Mouse (Mus musculus) stomach, postnatal 0 days (tissue): ENCODE data around the gene Shisa7. TPM values are rescaled to one million over a fixed set of nuclear protein-coding genes. Genes with fewer than 3 reads are reported as not detected.
"Not testable (repeated sequence)": the region's sequence is repeated elsewhere in the genome, so short reads cannot be mapped to it uniquely, and the experiment has no call there.

Source experiments
- ATAC-seq: fragments of 200-750 bp; cut with Nextera tagmentation; 2 replicates; pipeline ENCODE4 v1.8.0; 2017; ENCODE audit not compliant: low FRiP score, low TSS enrichment
- DNase-seq: peaks from one replicate; pipeline ENCODE4 v3.0.0-alpha.2; 2016; ENCODE audit warnings: low spot score
- H3K27ac ChIP-seq: fragments of 300-500 bp; sonication (generic); replicated peaks from 2 replicates; pipeline ENCODE4 v1.5.1; 2014; ENCODE audit warnings: mild to moderate bottlenecking, control low read depth
- H3K27me3 ChIP-seq: fragments of 300-500 bp; sonication (generic); 2 replicates; pipeline ENCODE4 v1.6.1; 2014; ENCODE audit warnings: low read length; ENCODE audit not compliant: control insufficient read depth, insufficient read depth
- H3K36me3 ChIP-seq: fragments of 300-500 bp; sonication (generic); 2 replicates; pipeline ENCODE4 v1.6.1; 2014; ENCODE audit warnings: low read length, mixed read lengths; ENCODE audit not compliant: control insufficient read depth, insufficient read depth
- H3K4me1 ChIP-seq: fragments of 300-500 bp; sonication (generic); replicated peaks from 2 replicates; pipeline ENCODE4 v1.6.1; 2014; ENCODE audit warnings: antibody characterized with exemption; ENCODE audit not compliant: control insufficient read depth, insufficient read depth
- H3K4me2 ChIP-seq: fragments of 300-500 bp; sonication (generic); replicated peaks from 2 replicates; pipeline ENCODE4 v1.6.1; 2014; ENCODE audit warnings: low read depth, mild to moderate bottlenecking, control low read depth, moderate library complexity
- H3K4me3 ChIP-seq: fragments of 300-500 bp; sonication (generic); 2 replicates; pipeline ENCODE4 v1.5.1; 2014; ENCODE audit warnings: low read depth, low read length, control low read depth
- H3K9ac ChIP-seq: fragments of 300-500 bp; sonication (generic); 2 replicates; pipeline ENCODE4 v1.6.1; 2014; ENCODE audit warnings: mild to moderate bottlenecking, low read length, control low read depth, mixed read lengths
- H3K9me3 ChIP-seq: fragments of 300-500 bp; sonication (generic); 2 replicates; pipeline ENCODE4 v1.6.1; 2016; ENCODE audit warnings: low read length; ENCODE audit not compliant: control insufficient read depth
- CTCF ChIP-seq: IDR thresholded peaks from 2 replicates; pipeline ENCODE4 v1.5.1; 2016; ENCODE audit warnings: antibody characterized with exemption, low read depth, mild to moderate bottlenecking, moderate library complexity
- EP300 ChIP-seq: optimal IDR thresholded peaks from 2 replicates; pipeline ENCODE3; 2016; ENCODE audit warnings: antibody characterized with exemption
- WGBS: fragments of 180-500 bp; shearing (Covaris S2); extraction: QIAGEN DNeasy Blood & Tissue Kit; methylation state at CpG from one replicate; pipeline ENCODE4 v1.1.7; 2014; 5-methylcytosine and 5-hydroxymethylcytosine counted together
- polyA plus RNA-seq: library from polyadenylated mRNA; unstranded; fragments of >200 nt; fragmentation: Nextera tagmentation; extraction: Ambion mirVana; gene quantifications from 2 replicates; pipeline ENCODE4 v1.2.1, GENCODE M21; 2015

Shisa7 gene
- polyA plus RNA-seq, 1 experiment from 2014 or later, result 0.15 TPM

DNA sequence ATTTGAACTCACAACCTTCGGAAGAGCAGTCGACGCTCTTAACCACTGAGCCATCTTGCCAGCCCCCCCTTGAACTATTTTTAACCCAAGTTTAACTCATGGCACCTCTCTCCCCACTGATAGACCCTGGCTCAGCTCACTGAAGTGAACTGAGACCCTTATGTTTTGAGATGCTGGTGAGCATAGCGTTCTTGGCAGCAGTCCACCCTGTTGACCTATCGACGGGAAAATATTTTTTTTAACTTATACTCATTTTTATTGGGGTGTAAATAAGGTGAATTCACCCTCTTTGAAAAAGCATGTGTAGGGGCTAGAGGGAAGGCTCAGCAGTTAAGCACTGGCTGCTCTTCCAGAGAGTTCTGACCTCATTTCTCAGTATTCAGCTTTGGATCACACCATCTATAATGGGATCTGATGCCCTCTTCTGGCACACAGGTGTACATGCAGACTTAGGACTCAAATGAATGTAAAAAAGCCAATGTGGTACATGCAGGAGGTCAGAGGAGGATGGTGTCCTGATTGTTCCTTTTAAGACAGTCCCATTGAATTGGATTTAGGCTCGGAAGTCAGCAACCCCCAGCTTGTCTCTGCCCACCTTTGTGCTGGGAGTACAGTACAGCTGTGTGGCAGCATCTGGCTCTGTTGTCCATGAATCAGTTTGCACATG is 48.6 kb downstream of the Shisa7 start:
- 0 out of 2 replicates have a peak, but pooled peaks cover 4% of the 10 kb centered on the region for H3K4me1 ChIP-seq
- no peak for DNase-seq
- 70% methylated on average over 7 of the region's 7 CpGs for WGBS

DNA sequence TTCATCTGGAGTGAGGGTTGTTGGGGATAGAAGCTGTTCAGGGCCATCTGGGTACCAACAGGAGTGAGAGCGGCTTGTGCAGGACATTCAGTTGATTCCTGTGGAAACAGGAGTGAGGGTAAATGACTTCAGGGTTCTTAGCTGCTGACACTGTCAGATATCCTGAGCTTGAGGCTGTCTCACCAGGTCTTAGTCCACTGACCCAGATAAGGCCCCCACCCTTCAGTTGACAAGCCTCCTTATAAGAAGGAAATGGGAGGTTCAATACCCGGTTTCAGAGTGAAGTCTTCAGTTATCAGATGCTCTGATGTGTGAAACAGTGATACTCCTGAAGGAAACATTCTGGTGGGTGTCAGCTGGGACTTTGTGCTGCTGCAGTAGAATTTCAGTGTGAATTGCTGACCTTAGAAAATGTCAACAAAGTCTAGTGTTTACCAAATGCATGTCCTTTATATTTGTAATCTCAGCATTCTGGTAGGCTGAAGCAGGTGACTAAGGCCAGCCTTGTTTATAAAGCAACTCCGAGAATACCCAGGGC is 49.8 kb downstream of the Shisa7 start:
- Histone ChIP-seq H3K27me3 (no peaks in the 10 kb centered on the region), H3K4me2 (no peak overlapping the region), H3K4me1 (0 out of 2 replicates have a peak, but pooled peaks cover 4% of the 10 kb centered on the region), H3K36me3 (peaks cover 11% of the 10 kb centered on the region; the same call in 1 of the 2 replicates), H3K9me3 (no peaks in the 10 kb centered on the region), H3K9ac (no peak overlapping the region), H3K27ac (no peak overlapping the region), H3K4me3 (no peak overlapping the region)
- ATAC-seq (no peak), DNase-seq (no peak)
- TF ChIP-seq EP300 (no peak), CTCF (no peak)
- 57% methylated on average over 3 of the region's 3 CpGs for WGBS

More for the DNA sequence above, 48.6 kb downstream of the Shisa7 start:
- no peak overlapping the region for H3K4me2 ChIP-seq
- H3K36me3 ChIP-seq, result peaks cover 11% of the 10 kb centered on the region; the same call in 1 of the 2 replicates
- no peaks in the 10 kb centered on the region for H3K27me3 ChIP-seq
- no peaks in the 10 kb centered on the region for H3K9me3 ChIP-seq
- TF ChIP-seq EP300, result no peak
- peak; percentile 87 for TF ChIP-seq CTCF
- 0 out of 2 replicates have a peak overlapping the region, but pooled peaks have one; percentile 4 for H3K27ac ChIP-seq
- no peak overlapping the region for H3K4me3 ChIP-seq
- H3K9ac ChIP-seq, result no peak overlapping the region
- no peak for ATAC-seq

- no peaks in the 10 kb centered on the region for H3K27me3 ChIP-seq
- 32% methylated on average over 4 of the region's 4 CpGs for WGBS
Observed at GRCm38 (mm10) chr7:4793674-4794073, 50.8 kb downstream of the Shisa7 start.

GRCm38 (mm10) chr7:4793248-4793647 is 51.2 kb downstream of the Shisa7 start:
- ATAC-seq, result not testable (repeated sequence)
- WGBS, result 1% methylated on average over 31 of the region's 31 CpGs

More at GRCm38 (mm10) chr7:4793674-4794073, 50.8 kb downstream of the Shisa7 start:
- peaks cover 11% of the 10 kb centered on the region; the same call in 1 of the 2 replicates for H3K36me3 ChIP-seq
- peak overlapping the region; percentile 86 for H3K4me3 ChIP-seq
- peak overlapping the region; percentile 97 for H3K9ac ChIP-seq
- H3K27ac ChIP-seq, result peak overlapping the region; percentile 96; the same call in 1 of the 2 replicates
- H3K9me3 ChIP-seq, result no peaks in the 10 kb centered on the region
- no peak for TF ChIP-seq EP300
- no peak for TF ChIP-seq CTCF
- peaks cover 4% of the 10 kb centered on the region; the same call in 1 of the 2 replicates for H3K4me1 ChIP-seq
- DNase-seq, result no peak
- peak overlapping the region; percentile 66 for H3K4me2 ChIP-seq
- ATAC-seq, result no peak

GRCm38 (mm10) chr7:4792278-4793212 is 52.0 kb downstream of the Shisa7 start, which contains the start of gene Rpl28:
Rpl28 (plus strand) TSS chr7:4792874.
- WGBS, result under 1% methylated on average over 52 of the region's 54 CpGs

More at GRCm38 (mm10) chr7:4793248-4793647, 51.2 kb downstream of the Shisa7 start:
- H3K27me3 ChIP-seq, DNase-seq, H3K9me3 ChIP-seq, H3K4me1 ChIP-seq: not testable (repeated sequence)
- H3K4me3 ChIP-seq, result peak overlapping the region; percentile 86
- peak overlapping the region; percentile 96 for H3K27ac ChIP-seq
- peaks cover 11% of the 10 kb centered on the region; the same call in 1 of the 2 replicates for H3K36me3 ChIP-seq
- peak overlapping the region; percentile 66 for H3K4me2 ChIP-seq
- peak overlapping the region; percentile 97 for H3K9ac ChIP-seq

More at GRCm38 (mm10) chr7:4792278-4793212, 52.0 kb downstream of the Shisa7 start, which contains the start of gene Rpl28:
- Histone ChIP-seq H3K4me3 (peak within 1 kb of the TSS; percentile 86), H3K9ac (peak within 1 kb of the TSS; percentile 97), H3K27me3 (no peaks in the 10 kb centered on the region), H3K36me3 (peaks cover 8% of the 10 kb centered on the region; the same call in 1 of the 2 replicates), H3K9me3 (no peaks in the 10 kb centered on the region), H3K4me1 (peaks cover 4% of the 10 kb centered on the region; the same call in 1 of the 2 replicates), H3K27ac (peak within 1 kb of the TSS; percentile 96), H3K4me2 (peak within 1 kb of the TSS; percentile 66)
- DNase-seq (peak; percentile 96), ATAC-seq (peak; percentile 91)
- TF ChIP-seq EP300 (no peak), CTCF (no peak)
